Mouse (Mus musculus) liver, postnatal 0 days (tissue): ENCODE measurements at regions not wholly inside any gene's neighbourhood (a gene's known extent, or its start where the extent isn't known, plus 50 kb on each side); places are given as distances from the start of the nearest gene placed in this dataset.

Experiments used
- CTCF ChIP-seq: sonication (generic); IDR thresholded peaks from 2 replicates; pipeline ENCODE4 v1.5.1; 2016; ENCODE audit warnings: antibody characterized with exemption, low read depth
- EP300 ChIP-seq: IDR thresholded peaks from 2 replicates; pipeline ENCODE4 v1.6.1; 2016; ENCODE audit warnings: antibody characterized with exemption, low read depth, mild to moderate bottlenecking

DNA sequence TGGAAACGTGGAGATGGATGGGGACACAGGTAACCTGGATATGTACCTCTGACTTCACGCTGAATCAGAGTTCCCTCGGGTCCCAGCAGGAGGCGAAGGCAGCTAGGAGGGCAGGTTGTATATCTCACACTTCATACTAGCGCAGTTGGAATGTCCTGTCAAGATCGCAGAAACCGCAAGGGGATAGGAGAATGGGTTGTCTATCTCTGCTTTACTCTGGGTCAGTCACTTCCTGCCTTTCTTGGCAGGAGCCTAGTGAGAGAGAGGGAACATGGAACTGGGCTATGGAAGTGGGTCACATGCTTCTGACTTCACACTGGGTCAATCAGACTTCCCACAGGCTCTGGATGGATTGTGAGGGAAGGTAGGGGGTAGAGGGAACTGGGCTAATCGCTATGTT lies 233.4 kb downstream of the Drd1 start:
- no peak for TF ChIP-seq CTCF
- no peak for TF ChIP-seq EP300
